Comparison of ENCODE assay signal across 28 mouse cellular contexts in the genomic region with DNA sequence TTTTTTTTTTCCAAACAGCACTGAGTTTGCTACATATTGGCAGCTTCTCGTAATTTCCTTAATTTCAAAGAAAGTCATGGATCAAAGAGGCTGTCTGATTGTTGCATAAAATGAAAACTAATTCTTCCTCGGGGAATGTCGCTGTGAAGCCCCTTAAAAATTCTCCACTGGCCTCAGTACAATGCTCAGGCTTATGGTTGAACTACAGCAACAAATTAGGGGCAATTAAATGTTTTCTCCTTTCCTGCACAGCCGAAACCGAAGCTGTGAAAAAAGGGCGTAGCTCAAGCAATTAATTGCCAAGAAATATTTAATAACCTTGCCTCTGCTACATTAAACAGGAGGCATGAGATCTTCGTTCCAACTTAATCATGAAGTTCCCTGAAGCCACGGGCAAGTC.
DNase-seq lines count a peak whose midpoint lies in the region; ATAC-seq and TF ChIP-seq lines count a peak whose summit lies in the region.
"Had no signal": no experiment of that assay in that cellular context is flagged by ENCODE, and none has a peak within 500 bp of the region (broad histone marks: within the 10 kb centered on the region; RNA-seq: fewer than 3 reads in every experiment).

No protein-coding gene starts in this region.

- H3K9ac ChIP-seq in forebrain, embryonic 12.5 days, result no peak overlapping the region
- H3K9ac ChIP-seq in neural tube, embryonic 15.5 days (replicated peaks), result no peak overlapping the region
- H3K9ac ChIP-seq: hindbrain, embryonic 13.5 days; limb, embryonic 12.5 days; liver, embryonic 15.5 days; lung, embryonic 14.5 days; neural tube, embryonic 13.5 days had no signal

- no peak overlapping the region for H3K27ac ChIP-seq in forebrain, embryonic 12.5 days
- no peak overlapping the region for H3K27ac ChIP-seq in forebrain, embryonic 10.5 days
- 0 out of 2 replicates have a peak overlapping the region, but pooled peaks have one; percentile 7 for H3K27ac ChIP-seq in layer of hippocampus, adult 2 months
- H3K27ac ChIP-seq in brown adipose tissue, adult 24 weeks (replicated peaks; ENCODE audit: low read depth, low read length), result peak overlapping the region; percentile 37; the same call in 1 of the 2 replicates
- no peak overlapping the region for H3K27ac ChIP-seq in neural tube, embryonic 15.5 days (replicated peaks)
- H3K27ac ChIP-seq: hindbrain, embryonic 13.5 days; kidney, postnatal 0 days; left cerebral cortex, adult 2 months; limb, embryonic 12.5 days; liver, embryonic 15.5 days; neural tube, embryonic 13.5 days; stomach, postnatal 0 days had no signal

- 41% methylated on average over 8 of the region's 8 CpGs for WGBS in forebrain, embryonic 12.5 days
- WGBS in forebrain, embryonic 10.5 days, result 69% methylated on average over 8 of the region's 8 CpGs
- 37% methylated on average over 8 of the region's 8 CpGs for WGBS in neural tube, embryonic 15.5 days

- H3K27me3 ChIP-seq in forebrain, embryonic 12.5 days, result no peaks in the 10 kb centered on the region
- no peaks in the 10 kb centered on the region for H3K27me3 ChIP-seq in forebrain, embryonic 10.5 days (ENCODE audit: poor library complexity, severe bottlenecking)
- H3K27me3 ChIP-seq in neural tube, embryonic 15.5 days (replicated peaks), result no peaks in the 10 kb centered on the region
- H3K27me3 ChIP-seq: hindbrain, embryonic 13.5 days; limb, embryonic 12.5 days; liver, embryonic 15.5 days; neural tube, embryonic 13.5 days had no signal

- H3K36me3 ChIP-seq in forebrain, embryonic 12.5 days (replicated peaks), result no peaks in the 10 kb centered on the region
- no peaks in the 10 kb centered on the region for H3K36me3 ChIP-seq in forebrain, embryonic 10.5 days (replicated peaks)
- no peaks in the 10 kb centered on the region for H3K36me3 ChIP-seq in neural tube, embryonic 15.5 days
- H3K36me3 ChIP-seq: hindbrain, embryonic 13.5 days; limb, embryonic 12.5 days; liver, embryonic 15.5 days; neural tube, embryonic 13.5 days had no signal

- H3K4me1 ChIP-seq in forebrain, embryonic 12.5 days, result no peaks in the 10 kb centered on the region
- H3K4me1 ChIP-seq in forebrain, embryonic 10.5 days, result no peaks in the 10 kb centered on the region; the same call in 1 of the 2 replicates
- peaks cover 3% of the 10 kb centered on the region; the same call in 1 of the 2 replicates for H3K4me1 ChIP-seq in brown adipose tissue, adult 24 weeks (ENCODE audit: control insufficient read depth, insufficient read depth, insufficient read length, low read length)
- no peaks in the 10 kb centered on the region for H3K4me1 ChIP-seq in neural tube, embryonic 15.5 days
- H3K4me1 ChIP-seq: liver, embryonic 15.5 days; neural tube, embryonic 13.5 days had no signal

- no peak overlapping the region for H3K4me2 ChIP-seq in forebrain, embryonic 12.5 days
- no peak overlapping the region for H3K4me2 ChIP-seq in neural tube, embryonic 15.5 days
- H3K4me2 ChIP-seq: heart, embryonic 11.5 days; hindbrain, embryonic 13.5 days; limb, embryonic 12.5 days; liver, embryonic 15.5 days; lung, embryonic 14.5 days; neural tube, embryonic 13.5 days had no signal

- H3K9me3 ChIP-seq in forebrain, embryonic 12.5 days, result no peaks in the 10 kb centered on the region
- H3K9me3 ChIP-seq in forebrain, embryonic 10.5 days, result no peaks in the 10 kb centered on the region
- no peaks in the 10 kb centered on the region for H3K9me3 ChIP-seq in neural tube, embryonic 15.5 days (replicated peaks)
- H3K9me3 ChIP-seq: hindbrain, embryonic 13.5 days; limb, embryonic 12.5 days; liver, embryonic 15.5 days; neural tube, embryonic 13.5 days had no signal

- no peak overlapping the region for H3K4me3 ChIP-seq in forebrain, embryonic 12.5 days (replicated peaks)
- no peak overlapping the region for H3K4me3 ChIP-seq in forebrain, embryonic 10.5 days
- H3K4me3 ChIP-seq in layer of hippocampus, adult 2 months, result no peak overlapping the region
- H3K4me3 ChIP-seq in brown adipose tissue, adult 24 weeks (ENCODE audit: insufficient read depth, low read depth, low read length), result no peak overlapping the region
- no peak overlapping the region for H3K4me3 ChIP-seq in neural tube, embryonic 15.5 days (replicated peaks)
- H3K4me3 ChIP-seq: hindbrain, embryonic 13.5 days; left cerebral cortex, adult 2 months; limb, embryonic 12.5 days; liver, embryonic 15.5 days; neural tube, embryonic 13.5 days had no signal

- DNase-seq in forebrain, embryonic 10.5 days (ENCODE audit: extremely low spot score, low spot score), result no peak
- DNase-seq in layer of hippocampus, adult 2 months (ENCODE audit: low spot score in 2 of 2), result no peak
- no peak for DNase-seq in layer of hippocampus, postnatal 25 days (ENCODE audit: extremely low spot score in 1 of 2, low spot score in 1 of 2)
- DNase-seq in kidney, postnatal 14 days, result no peak
- DNase-seq: adrenal gland, postnatal 14 days; cerebellum, adult 18-20 months; cerebellum, postnatal 10 days; gastrocnemius, postnatal 10 days; heart, adult 11 months; heart, postnatal 4 days; kidney, adult 8-10 months; lung, embryonic 14.5 days; lung, postnatal 14 days; right cerebral cortex, postnatal 4 days; thymus, adult 18-20 months; thymus, postnatal 25 days had no signal

- ATAC-seq in forebrain, embryonic 12.5 days (ENCODE audit: low FRiP score), result peak; percentile 39; the same call in 1 of the 2 replicates
- no peak for ATAC-seq in neural tube, embryonic 15.5 days (ENCODE audit: low FRiP score)
- ATAC-seq: intestine, embryonic 16.5 days had no signal

- no peak for TF ChIP-seq CTCF in layer of hippocampus, adult 2 months (conservative IDR thresholded peaks at IDR 0.05)

Comparison
In these comparisons a context has a peak if more than half of its experiments do, and no peak if none do; other contexts are left out.
1. H3K27ac ChIP-seq: peak in layer of hippocampus, adult 2 months (single experiment) and brown adipose tissue, adult 24 weeks (single experiment); none in forebrain, embryonic 12.5 days (single experiment), forebrain, embryonic 10.5 days (single experiment) and neural tube, embryonic 15.5 days (single experiment).